Mouse (Mus musculus) neural tube, embryonic 14.5 days (tissue): ENCODE data around the gene Afmid. TPM values are rescaled to one million over a fixed set of nuclear protein-coding genes. Genes with fewer than 3 reads are reported as not detected.
"Not testable (repeated sequence)": the region's sequence is repeated elsewhere in the genome, so short reads cannot be mapped to it uniquely, and the experiment has no call there.

Experiments
- ATAC-seq: fragments of 200-750 bp; cut with Nextera tagmentation; 2 replicates; pipeline ENCODE4 v1.8.0; 2017; ENCODE audit warnings: low read depth, mild to moderate bottlenecking, moderate TSS enrichment, moderate library complexity
- H3K27ac ChIP-seq: fragments of 300-500 bp; sonication (generic); 2 replicates; pipeline ENCODE4 v1.5.1; 2014; ENCODE audit warnings: low read depth, mild to moderate bottlenecking, control low read depth, low read length, moderate library complexity, mixed read lengths
- H3K27me3 ChIP-seq: fragments of 300-500 bp; sonication (generic); 2 replicates; pipeline ENCODE4 v1.6.1; 2014; ENCODE audit warnings: low read length; ENCODE audit not compliant: control insufficient read depth, insufficient read depth
- H3K36me3 ChIP-seq: fragments of 300-500 bp; sonication (generic); 2 replicates; pipeline ENCODE4 v1.6.1; 2014; ENCODE audit warnings: low read length, mixed read lengths; ENCODE audit not compliant: control insufficient read depth, insufficient read depth
- H3K4me1 ChIP-seq: fragments of 300-500 bp; sonication (generic); 2 replicates; pipeline ENCODE4 v1.6.1; 2014; ENCODE audit warnings: low read length; ENCODE audit not compliant: control insufficient read depth, insufficient read depth
- H3K4me2 ChIP-seq: fragments of 300-500 bp; sonication (generic); 2 replicates; pipeline ENCODE4 v1.6.1; 2014; ENCODE audit warnings: mild to moderate bottlenecking, low read depth, low read length, control low read depth
- H3K4me3 ChIP-seq: fragments of 300-500 bp; sonication (generic); 2 replicates; pipeline ENCODE4 v1.5.1; 2014; ENCODE audit warnings: low read depth, low read length, control low read depth, mixed read lengths
- H3K9ac ChIP-seq: fragments of 300-500 bp; sonication (generic); replicated peaks from 2 replicates; pipeline ENCODE4 v1.6.1; 2014; ENCODE audit warnings: low read depth, mild to moderate bottlenecking, control low read depth, low read length, mixed read lengths
- H3K9me3 ChIP-seq: fragments of 300-500 bp; sonication (generic); 2 replicates; pipeline ENCODE4 v1.6.1; 2016; ENCODE audit warnings: low read length; ENCODE audit not compliant: control insufficient read depth
- WGBS: fragments of 180-500 bp; shearing (Covaris S2); extraction: QIAGEN DNeasy Blood & Tissue Kit; methylation state at CpG from one replicate; pipeline ENCODE4 v1.1.7; 2014; 5-methylcytosine and 5-hydroxymethylcytosine counted together
- polyA plus RNA-seq: library from polyadenylated mRNA; unstranded; fragments of >200 nt; fragmentation: Nextera tagmentation; extraction: Ambion mirVana; gene quantifications from 2 replicates; pipeline ENCODE4 v1.2.1, GENCODE M21; 2014

Gene Afmid
- polyA plus RNA-seq, 1 experiment from 2014 or later: 6.9 TPM

GRCm38 (mm10) chr11:117801650-117802049 lies 24.1 kb upstream of the Afmid start:
- H3K4me3 ChIP-seq: no peak overlapping the region
- no peaks in the 10 kb centered on the region for H3K4me1 ChIP-seq
- no peaks in the 10 kb centered on the region for H3K27me3 ChIP-seq
- no peaks in the 10 kb centered on the region for H3K9me3 ChIP-seq
- no peak for ATAC-seq
- 81% methylated on average over 7 of the region's 7 CpGs for WGBS
- H3K4me2 ChIP-seq: no peak overlapping the region
- H3K27ac ChIP-seq: no peak overlapping the region
- no peak overlapping the region for H3K9ac ChIP-seq
- H3K36me3 ChIP-seq: no peaks in the 10 kb centered on the region

- H3K4me1 ChIP-seq: no peaks in the 10 kb centered on the region
- ATAC-seq: no peak
- no peak overlapping the region for H3K4me2 ChIP-seq
- no peaks in the 10 kb centered on the region for H3K36me3 ChIP-seq
- H3K27ac ChIP-seq: no peak overlapping the region
- no peaks in the 10 kb centered on the region for H3K9me3 ChIP-seq
- 91% methylated on average over 3 of the region's 3 CpGs for whole genome bisulfite sequencing
- no peak overlapping the region for H3K9ac ChIP-seq
- H3K4me3 ChIP-seq: no peak overlapping the region
- H3K27me3 ChIP-seq: no peaks in the 10 kb centered on the region
These were observed 22.5 kb upstream of the Afmid start for GRCm38 (mm10) chr11:117803166-117803688.

GRCm38 (mm10) chr11:117806781-117807180 lies 18.9 kb upstream of the Afmid start:
- H3K9me3 ChIP-seq: no peaks in the 10 kb centered on the region
- no peak overlapping the region for H3K4me2 ChIP-seq
- 91% methylated on average over 6 of the region's 6 CpGs for WGBS
- H3K27ac ChIP-seq: no peak overlapping the region
- no peak overlapping the region for H3K9ac ChIP-seq
- peaks cover 7% of the 10 kb centered on the region for H3K27me3 ChIP-seq
- no peak overlapping the region for H3K4me3 ChIP-seq
- no peaks in the 10 kb centered on the region for H3K4me1 ChIP-seq
- no peaks in the 10 kb centered on the region for H3K36me3 ChIP-seq
- ATAC-seq: no peak

- H3K36me3 ChIP-seq: no peaks in the 10 kb centered on the region
- ATAC-seq: peak; percentile 66; the same call in 1 of the 2 replicates
- under 1% methylated on average over 56 of the region's 75 CpGs for WGBS
- peaks cover 7% of the 10 kb centered on the region for H3K27me3 ChIP-seq
- H3K27ac ChIP-seq: no peak within 1 kb of the TSS
- H3K9me3 ChIP-seq: no peaks in the 10 kb centered on the region
- H3K4me1 ChIP-seq: no peaks in the 10 kb centered on the region
- peak within 1 kb of the TSS; percentile 78 for H3K4me2 ChIP-seq
- H3K9ac ChIP-seq: peak within 1 kb of the TSS; percentile 46
- peak within 1 kb of the TSS; percentile 52 for H3K4me3 ChIP-seq
These were observed 16.1 kb upstream of the Afmid start, which contains the start of the genes Gm20708 and Syngr2 for GRCm38 (mm10) chr11:117809407-117810311. Gm20708 (plus strand) TSS chr11:117809668. Syngr2 (plus strand) TSS chr11:117809668.

- no peak overlapping the region for H3K27ac ChIP-seq
- no peak overlapping the region for H3K9ac ChIP-seq
- peak; percentile 76; the same call in 1 of the 2 replicates for ATAC-seq
- peak overlapping the region; percentile 52 for H3K4me3 ChIP-seq
- no peaks in the 10 kb centered on the region for H3K9me3 ChIP-seq
- WGBS: under 1% methylated on average over 21 of the region's 21 CpGs
- H3K4me2 ChIP-seq: peak overlapping the region; percentile 78
- no peaks in the 10 kb centered on the region for H3K36me3 ChIP-seq
- no peaks in the 10 kb centered on the region for H3K4me1 ChIP-seq
- H3K27me3 ChIP-seq: peaks cover 7% of the 10 kb centered on the region
These were observed 15.2 kb upstream of the Afmid start for GRCm38 (mm10) chr11:117810401-117811046.

GRCm38 (mm10) chr11:117813867-117814266 lies 11.9 kb upstream of the Afmid start:
- ATAC-seq: no peak
- no peaks in the 10 kb centered on the region for H3K9me3 ChIP-seq
- no peak overlapping the region for H3K4me2 ChIP-seq
- no peaks in the 10 kb centered on the region for H3K4me1 ChIP-seq
- H3K27ac ChIP-seq: no peak overlapping the region
- no peak overlapping the region for H3K4me3 ChIP-seq
- WGBS: 80% methylated on average over 5 of the region's 5 CpGs
- no peak overlapping the region for H3K9ac ChIP-seq
- peaks cover 7% of the 10 kb centered on the region for H3K27me3 ChIP-seq
- H3K36me3 ChIP-seq: no peaks in the 10 kb centered on the region

- peaks cover 3% of the 10 kb centered on the region; the same call in 1 of the 2 replicates for H3K27me3 ChIP-seq
- no peaks in the 10 kb centered on the region for H3K9me3 ChIP-seq
- H3K36me3 ChIP-seq: no peaks in the 10 kb centered on the region
- H3K4me3 ChIP-seq: no peak overlapping the region
- no peak overlapping the region for H3K4me2 ChIP-seq
- H3K9ac ChIP-seq: no peak overlapping the region
- H3K4me1 ChIP-seq: no peaks in the 10 kb centered on the region
- H3K27ac ChIP-seq: no peak overlapping the region
- WGBS: 91% methylated on average over 6 of the region's 6 CpGs
- ATAC-seq: no peak
These were observed 10.9 kb upstream of the Afmid start for GRCm38 (mm10) chr11:117814704-117815366.

- not testable (repeated sequence) for H3K9ac ChIP-seq, ATAC-seq
- WGBS: 94% methylated on average over 9 of the region's 9 CpGs
These were observed 9.9 kb upstream of the Afmid start for GRCm38 (mm10) chr11:117815850-117816249.

More at GRCm38 (mm10) chr11:117815850-117816249, 9.9 kb upstream of the Afmid start:
- H3K4me3 ChIP-seq, H3K4me1 ChIP-seq, H3K27ac ChIP-seq, H3K4me2 ChIP-seq, H3K9me3 ChIP-seq, H3K27me3 ChIP-seq, H3K36me3 ChIP-seq: not testable (repeated sequence)
